Mouse (Mus musculus): ENCODE data around the gene Hmg20a. TPM values are rescaled to one million over a fixed set of nuclear protein-coding genes. Genes with fewer than 3 reads are reported as not detected.

Hmg20a gene
- polyA plus RNA-seq, 1 experiment from 2014 or later = 22.2 TPM

- 31% methylated on average over 8 of the region's 8 CpGs for WGBS
- Histone ChIP-seq H3K27me3 (replicated peaks; ENCODE audit: insufficient read depth, low read length) (no peaks in the 10 kb centered on the region), H3K4me3 (ENCODE audit: low read depth, low read length) (no peak overlapping the region), H3K9ac (replicated peaks; ENCODE audit: low read depth) (no peak overlapping the region), H3K36me3 (ENCODE audit: insufficient read depth, low read length) (no peaks in the 10 kb centered on the region), H3K27ac (ENCODE audit: low read length) (peak overlapping the region; percentile 78), H3K9me3 (ENCODE audit: low read length) (no peaks in the 10 kb centered on the region), H3K4me2 (replicated peaks; ENCODE audit: low read depth, low read length) (peak overlapping the region; percentile 14; the same call in 1 of the 2 replicates), H3K4me1 (ENCODE audit: insufficient read depth, low read depth, low read length) (peaks cover 47% of the 10 kb centered on the region)
- ATAC-seq (no peak), DNase-seq (ENCODE audit: low spot score) (no peak)
- TF ChIP-seq EP300 (IDR thresholded peaks at IDR 0.05) = no peak
- no peak for TF ChIP-seq CTCF (IDR thresholded peaks at IDR 0.05)
Measured at GRCm38 (mm10) chr9:56502543-56502971, 84.1 kb downstream of the Hmg20a start.

- DNase-seq (ENCODE audit: low spot score) (peak; percentile 23), ATAC-seq (no peak)
- Histone ChIP-seq H3K9ac (replicated peaks; ENCODE audit: low read depth) (no peak overlapping the region), H3K4me2 (replicated peaks; ENCODE audit: low read depth, low read length) (no peak overlapping the region), H3K4me1 (ENCODE audit: insufficient read depth, low read depth, low read length) (peaks cover 41% of the 10 kb centered on the region), H3K9me3 (ENCODE audit: low read length) (no peaks in the 10 kb centered on the region), H3K36me3 (ENCODE audit: insufficient read depth, low read length) (no peaks in the 10 kb centered on the region), H3K4me3 (ENCODE audit: low read depth, low read length) (no peak overlapping the region), H3K27ac (ENCODE audit: low read length) (peak overlapping the region; percentile 95), H3K27me3 (replicated peaks; ENCODE audit: insufficient read depth, low read length) (no peaks in the 10 kb centered on the region)
- 55% methylated on average over 7 of the region's 7 CpGs for WGBS
- TF ChIP-seq CTCF (IDR thresholded peaks at IDR 0.05) (no peak), EP300 (IDR thresholded peaks at IDR 0.05) (no peak; the same call in 1 of the 2 replicates)
Measured at GRCm38 (mm10) chr9:56503621-56504500, 85.5 kb downstream of the Hmg20a start.

DNA sequence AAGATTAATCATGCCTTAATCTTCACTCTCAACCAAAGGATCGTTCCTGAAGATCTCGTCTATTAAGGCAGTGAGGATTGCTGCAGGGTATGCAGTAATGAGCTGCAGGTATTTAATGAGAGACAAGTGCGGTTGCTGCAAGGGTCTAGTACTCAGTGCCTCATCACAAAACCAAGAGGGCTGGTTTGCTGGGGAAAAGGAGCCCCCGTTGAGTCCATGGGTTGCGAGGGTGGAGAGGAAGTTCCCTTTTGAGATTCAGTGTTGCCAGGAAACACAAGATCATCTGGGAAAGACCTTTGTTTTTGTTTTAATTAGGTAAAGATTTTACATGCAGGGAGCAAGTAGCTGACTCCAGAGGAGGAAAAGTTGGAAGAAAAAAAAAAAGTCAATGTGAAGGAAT is 86.1 kb downstream of the Hmg20a start:
- Histone ChIP-seq H3K9me3 (ENCODE audit: low read length) (no peaks in the 10 kb centered on the region), H3K4me3 (ENCODE audit: low read depth, low read length) (no peak overlapping the region), H3K4me1 (ENCODE audit: insufficient read depth, low read depth, low read length) (peaks cover 39% of the 10 kb centered on the region), H3K27me3 (replicated peaks; ENCODE audit: insufficient read depth, low read length) (no peaks in the 10 kb centered on the region), H3K27ac (ENCODE audit: low read length) (peak overlapping the region; percentile 95), H3K9ac (replicated peaks; ENCODE audit: low read depth) (no peak overlapping the region), H3K4me2 (replicated peaks; ENCODE audit: low read depth, low read length) (no peak overlapping the region), H3K36me3 (ENCODE audit: insufficient read depth, low read length) (no peaks in the 10 kb centered on the region)
- no peak for TF ChIP-seq EP300 (IDR thresholded peaks at IDR 0.05)
- no peak for TF ChIP-seq CTCF (IDR thresholded peaks at IDR 0.05)
- 61% methylated on average over 5 of the region's 5 CpGs for WGBS
- no peak for ATAC-seq
- no peak for DNase-seq (ENCODE audit: low spot score)

DNA sequence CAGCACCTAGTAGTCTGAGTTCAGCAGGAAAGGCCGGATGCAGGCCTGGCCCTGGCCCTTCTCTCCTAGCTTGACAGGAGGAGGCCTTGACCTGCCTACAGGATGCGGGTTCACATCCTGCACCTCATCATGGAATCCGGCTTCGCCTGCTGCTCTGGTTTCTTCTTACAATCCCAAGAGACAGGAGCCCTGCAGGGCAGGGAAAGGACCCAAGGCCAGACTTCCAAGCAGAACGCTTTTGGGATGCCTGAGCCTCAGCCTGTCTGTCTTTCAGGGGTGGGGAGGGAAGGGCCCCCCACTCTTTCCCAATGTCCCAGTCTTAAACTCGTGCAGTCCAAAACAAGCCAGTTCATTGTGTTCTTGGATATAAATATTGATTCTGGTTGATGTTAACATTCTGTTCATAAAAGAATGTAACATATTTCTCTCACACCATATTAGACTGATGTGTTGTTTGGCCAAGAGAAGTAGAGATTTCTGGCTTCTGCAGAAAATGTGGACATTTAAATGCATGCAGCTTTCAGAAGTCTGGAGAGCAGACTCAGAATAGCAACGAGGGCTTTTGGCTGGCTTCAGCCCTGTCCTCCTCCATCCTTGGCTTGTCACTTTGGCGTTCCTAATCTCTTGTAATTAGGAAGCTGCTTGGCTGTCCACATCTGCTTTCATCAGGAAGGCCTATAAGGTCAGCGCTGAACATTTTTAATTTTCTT is 86.8 kb downstream of the Hmg20a start:
- DNase-seq (ENCODE audit: low spot score) (peak; percentile 91), ATAC-seq (peak; percentile 58)
- Histone ChIP-seq H3K9ac (replicated peaks; ENCODE audit: low read depth) (no peak overlapping the region), H3K27me3 (replicated peaks; ENCODE audit: insufficient read depth, low read length) (no peaks in the 10 kb centered on the region), H3K4me1 (ENCODE audit: insufficient read depth, low read depth, low read length) (peaks cover 43% of the 10 kb centered on the region), H3K9me3 (ENCODE audit: low read length) (no peaks in the 10 kb centered on the region), H3K4me2 (replicated peaks; ENCODE audit: low read depth, low read length) (peak overlapping the region; percentile 90), H3K27ac (ENCODE audit: low read length) (peak overlapping the region; percentile 95), H3K36me3 (ENCODE audit: insufficient read depth, low read length) (no peaks in the 10 kb centered on the region), H3K4me3 (ENCODE audit: low read depth, low read length) (no peak overlapping the region)
- TF ChIP-seq CTCF (IDR thresholded peaks at IDR 0.05) (no peak), EP300 (IDR thresholded peaks at IDR 0.05) (peak; percentile 91)
- WGBS = 27% methylated on average over 9 of the region's 9 CpGs

DNA sequence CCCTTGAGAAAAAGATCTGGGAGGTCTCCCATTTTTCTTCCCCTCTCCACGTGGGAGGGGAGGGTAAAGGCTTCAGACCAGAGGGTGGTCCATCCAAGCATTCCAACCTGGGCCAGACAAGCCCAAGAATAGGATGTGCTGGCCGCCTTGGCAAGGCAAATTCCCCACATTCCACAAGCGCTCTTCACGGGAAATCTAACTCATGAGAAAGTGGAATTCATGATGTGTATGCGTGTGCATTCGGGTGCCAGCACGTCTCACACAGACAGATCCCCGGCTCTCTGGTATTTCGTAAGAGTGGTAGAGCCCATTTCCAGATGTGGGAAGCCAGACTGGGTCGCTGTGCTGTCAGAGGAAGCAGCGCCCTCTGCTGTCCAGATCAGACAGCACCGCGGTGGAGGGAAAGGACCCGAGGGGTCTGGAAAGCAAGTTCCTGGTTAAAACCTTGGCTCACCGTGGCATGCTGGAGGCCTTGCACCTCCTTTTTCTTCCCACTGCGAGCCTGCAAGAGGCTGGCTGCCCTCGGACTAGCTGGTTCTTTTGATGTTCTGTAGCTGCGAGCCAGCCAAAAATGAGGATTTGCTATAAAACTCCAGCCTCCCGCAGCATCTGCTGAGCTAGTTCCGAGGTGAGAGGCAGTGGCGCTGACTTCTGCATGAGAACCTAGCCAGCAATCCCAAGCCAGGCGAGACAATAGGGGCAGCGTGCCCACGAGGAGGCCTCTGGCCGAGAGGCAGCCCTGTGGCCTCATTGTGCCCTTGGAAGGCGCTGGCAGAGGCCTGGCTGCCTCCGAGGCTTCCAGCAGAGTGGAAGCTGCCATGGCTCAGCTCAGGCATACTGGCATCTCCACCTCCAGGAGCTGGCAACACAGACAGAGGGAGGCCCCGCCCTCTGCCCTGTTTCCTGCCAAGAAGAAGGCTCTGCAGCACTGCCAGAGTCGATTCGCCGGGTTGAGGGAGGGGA is 87.7 kb downstream of the Hmg20a start:
- ATAC-seq (peak; percentile 72), DNase-seq (ENCODE audit: low spot score) (peak; percentile 97)
- under 1% methylated on average over 31 of the region's 31 CpGs for WGBS
- H3K9ac ChIP-seq (replicated peaks; ENCODE audit: low read depth) = peak overlapping the region; percentile 45
- TF ChIP-seq CTCF (IDR thresholded peaks at IDR 0.05) (peak; percentile 97), EP300 (IDR thresholded peaks at IDR 0.05) (peak; percentile 79)
- H3K27me3 ChIP-seq (replicated peaks; ENCODE audit: insufficient read depth, low read length) = no peaks in the 10 kb centered on the region
- peak overlapping the region; percentile 90 for H3K4me2 ChIP-seq (replicated peaks; ENCODE audit: low read depth, low read length)
- H3K4me1 ChIP-seq (ENCODE audit: insufficient read depth, low read depth, low read length) = peaks cover 39% of the 10 kb centered on the region
- H3K4me3 ChIP-seq (ENCODE audit: low read depth, low read length) = peak overlapping the region; percentile 34
- H3K9me3 ChIP-seq (ENCODE audit: low read length) = no peaks in the 10 kb centered on the region
- H3K36me3 ChIP-seq (ENCODE audit: insufficient read depth, low read length) = no peaks in the 10 kb centered on the region
- H3K27ac ChIP-seq (ENCODE audit: low read length) = peak overlapping the region; percentile 95

Data from lung, postnatal 0 days (tissue).